8 mouse cellular contexts compared by ENCODE assay signal in the genomic region with DNA sequence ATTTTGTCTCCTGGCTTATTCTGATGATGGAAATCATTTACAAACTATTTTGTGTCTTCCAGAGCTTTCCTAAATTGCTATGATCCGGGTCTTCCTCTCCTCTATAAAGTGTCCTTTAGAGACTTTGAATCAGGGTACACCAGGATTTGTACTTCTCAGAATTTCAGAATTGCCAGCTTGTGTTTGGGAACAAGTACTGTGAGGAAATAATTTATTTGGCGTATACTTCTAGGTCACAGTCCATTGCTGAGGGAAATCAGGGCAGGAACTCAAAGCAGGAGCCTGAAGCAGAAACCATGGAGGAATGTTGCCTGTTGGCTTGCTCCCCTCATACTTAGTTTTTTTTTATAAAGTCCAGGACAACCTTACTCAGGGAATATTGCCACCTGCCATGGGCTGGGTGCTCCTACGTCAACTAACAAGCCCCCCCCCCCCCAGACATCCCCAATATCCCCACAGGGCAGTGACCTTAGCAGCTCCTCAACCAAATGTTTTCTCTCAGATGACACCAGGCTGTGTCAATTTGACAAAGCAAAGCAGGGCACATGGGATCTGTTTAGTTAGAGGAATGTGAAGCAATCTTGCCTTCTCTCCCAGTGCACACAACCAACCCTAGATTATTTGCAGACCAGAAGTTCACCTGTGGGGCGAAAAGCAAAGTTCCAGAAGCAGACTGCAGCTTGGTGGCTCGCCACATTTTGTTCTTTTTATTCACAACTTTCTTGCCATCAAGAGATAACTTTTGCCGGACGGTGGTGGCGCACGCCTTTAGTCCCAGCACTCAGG. TPM values are rescaled to one million over a fixed set of nuclear protein-coding genes. Genes with fewer than 3 reads are reported as not detected.
DNase-seq lines count a peak whose midpoint lies in the region; ATAC-seq and TF ChIP-seq lines count a peak whose summit lies in the region.

No protein-coding gene starts in this region.

- H3K27me3 ChIP-seq in forebrain, embryonic 10.5 days (ENCODE audit: poor library complexity, severe bottlenecking) = no peaks in the 10 kb centered on the region
- no peaks in the 10 kb centered on the region for H3K27me3 ChIP-seq in forebrain, postnatal 0 days (ENCODE audit: insufficient read depth, low read length)
- no peaks in the 10 kb centered on the region for H3K27me3 ChIP-seq in neural tube, embryonic 13.5 days
- no peaks in the 10 kb centered on the region for H3K27me3 ChIP-seq in liver, embryonic 13.5 days

- intact Hi-C loops in left cerebral cortex, postnatal 36 days (cut with DNase I) = no loop called here

- peak overlapping the region; percentile 100; the same call in 1 of the 2 replicates for H3K27ac ChIP-seq in forebrain, embryonic 10.5 days
- no peak overlapping the region for H3K27ac ChIP-seq in forebrain, postnatal 0 days (ENCODE audit: low read depth, low read length)
- H3K27ac ChIP-seq in neural tube, embryonic 13.5 days (replicated peaks) = peak overlapping the region; percentile 99; the same call in 1 of the 2 replicates
- H3K27ac ChIP-seq in liver, embryonic 13.5 days = peak overlapping the region; percentile 92

- H3K36me3 ChIP-seq in forebrain, embryonic 10.5 days (replicated peaks) = peaks cover 13% of the 10 kb centered on the region
- no peaks in the 10 kb centered on the region for H3K36me3 ChIP-seq in forebrain, postnatal 0 days (ENCODE audit: insufficient read depth)
- peaks cover 6% of the 10 kb centered on the region; the same call in 1 of the 2 replicates for H3K36me3 ChIP-seq in neural tube, embryonic 13.5 days
- peaks cover 16% of the 10 kb centered on the region for H3K36me3 ChIP-seq in liver, embryonic 13.5 days

- TF ChIP-seq CTCF in forebrain, postnatal 0 days (IDR thresholded peaks at IDR 0.05; ENCODE audit: low read depth) = no peak

- WGBS in forebrain, embryonic 10.5 days = 87% methylated on average over 9 of the region's 9 CpGs
- whole genome bisulfite sequencing in forebrain, postnatal 0 days = 93% methylated on average over 9 of the region's 9 CpGs
- 93% methylated on average over 9 of the region's 9 CpGs for WGBS in neural tube, embryonic 13.5 days
- 80% methylated on average over 9 of the region's 9 CpGs for WGBS in liver, embryonic 13.5 days (ENCODE audit: insufficient replicate concordance)

- H3K4me2 ChIP-seq in forebrain, postnatal 0 days (ENCODE audit: low read depth) = no peak overlapping the region; the same call in 1 of the 2 replicates
- H3K4me2 ChIP-seq in neural tube, embryonic 13.5 days = peak overlapping the region; percentile 70
- H3K4me2 ChIP-seq in liver, embryonic 13.5 days = peak overlapping the region; percentile 91

- no peak overlapping the region for H3K9ac ChIP-seq in forebrain, postnatal 0 days
- H3K9ac ChIP-seq in neural tube, embryonic 13.5 days = 0 out of 2 replicates have a peak overlapping the region, but pooled peaks have one; percentile 98
- H3K9ac ChIP-seq in liver, embryonic 13.5 days = peak overlapping the region; percentile 100; the same call in 1 of the 2 replicates

- no peaks in the 10 kb centered on the region for H3K9me3 ChIP-seq in forebrain, embryonic 10.5 days
- no peaks in the 10 kb centered on the region for H3K9me3 ChIP-seq in forebrain, postnatal 0 days (ENCODE audit: low read length)
- no peaks in the 10 kb centered on the region for H3K9me3 ChIP-seq in neural tube, embryonic 13.5 days
- no peaks in the 10 kb centered on the region for H3K9me3 ChIP-seq in liver, embryonic 13.5 days (replicated peaks)

- peaks cover 27% of the 10 kb centered on the region for H3K4me1 ChIP-seq in forebrain, embryonic 10.5 days
- peaks cover 8% of the 10 kb centered on the region for H3K4me1 ChIP-seq in forebrain, postnatal 0 days (ENCODE audit: insufficient read depth)
- H3K4me1 ChIP-seq in neural tube, embryonic 13.5 days (replicated peaks) = peaks cover 30% of the 10 kb centered on the region
- H3K4me1 ChIP-seq in liver, embryonic 13.5 days (replicated peaks) = peaks cover 28% of the 10 kb centered on the region

- H3K4me3 ChIP-seq in forebrain, embryonic 10.5 days = peak overlapping the region; percentile 93
- no peak overlapping the region for H3K4me3 ChIP-seq in forebrain, postnatal 0 days (ENCODE audit: low read depth, low read length)
- peak overlapping the region; percentile 100; the same call in 1 of the 2 replicates for H3K4me3 ChIP-seq in neural tube, embryonic 13.5 days
- 0 out of 2 replicates have a peak overlapping the region, but pooled peaks have one; percentile 100 for H3K4me3 ChIP-seq in liver, embryonic 13.5 days (replicated peaks)

- no peak for DNase-seq in forebrain, embryonic 10.5 days (ENCODE audit: extremely low spot score, low spot score)
- no peak for DNase-seq in forebrain, postnatal 0 days
- DNase-seq in neural tube, embryonic 10.5 days (ENCODE audit: extremely low spot score, low spot score) = no peak
- no peak for DNase-seq in liver, embryonic 13.5 days
- no peak for DNase-seq in adrenal gland, postnatal 14 days
- no peak for DNase-seq in left cerebral cortex, postnatal 36 days (ENCODE audit: low spot score in 2 of 2)
- DNase-seq in right cerebral cortex, postnatal 14 days = no peak

- ATAC-seq in forebrain, postnatal 0 days = no peak
- no peak for ATAC-seq in neural tube, embryonic 13.5 days (ENCODE audit: low read depth)
- ATAC-seq in liver, embryonic 13.5 days (ENCODE audit: low read depth) = no peak

RNA-seq across cellular contexts. Expression of gene Ppp4r3a, which starts 1.6 kb away (rescaled TPM):
- 51.0 and 52.2 TPM in 2 replicates for polyA plus RNA-seq in forebrain, embryonic 10.5 days (2016; fragmentation: Nextera tagmentation; extraction: Ambion mirVana)
- 36.5 and 49.1 TPM in 2 replicates for total RNA-seq in forebrain, postnatal 0 days (2014; rRNA removed)
- polyA plus RNA-seq in forebrain, postnatal 0 days (2015; fragmentation: Nextera tagmentation; extraction: Ambion mirVana) = 13.1 and 14.9 TPM in 2 replicates
- 31.6 and 32.4 TPM in 2 replicates for polyA plus RNA-seq in neural tube, embryonic 13.5 days (2015; fragmentation: Nextera tagmentation; extraction: Ambion mirVana)
- 19.1 and 25.9 TPM in 2 replicates for polyA plus RNA-seq in liver, embryonic 13.5 days (2015; fragmentation: Nextera tagmentation; extraction: Ambion mirVana)
- total RNA-seq in adrenal gland, postnatal 14 days (2021) = 62.4 and 62.7 TPM in 2 replicates
- 10 to 100 TPM; 35.6 to 46.1 TPM for total RNA-seq in left cerebral cortex, postnatal 36 days (2021)

RNA-seq across cellular contexts. Expression of gene Ccdc88c, which starts 56.2 kb away (rescaled TPM):
- polyA plus RNA-seq in forebrain, embryonic 10.5 days (2016; fragmentation: Nextera tagmentation; extraction: Ambion mirVana) = 19.8 and 22.6 TPM in 2 replicates
- total RNA-seq in forebrain, postnatal 0 days (2014; rRNA removed) = 31.3 and 31.5 TPM in 2 replicates
- 12.4 and 14.6 TPM in 2 replicates for polyA plus RNA-seq in forebrain, postnatal 0 days (2015; fragmentation: Nextera tagmentation; extraction: Ambion mirVana)
- 11.0 and 11.8 TPM in 2 replicates for polyA plus RNA-seq in neural tube, embryonic 13.5 days (2015; fragmentation: Nextera tagmentation; extraction: Ambion mirVana)
- 5.4 and 5.8 TPM in 2 replicates for polyA plus RNA-seq in liver, embryonic 13.5 days (2015; fragmentation: Nextera tagmentation; extraction: Ambion mirVana)
- 7.9 and 17.4 TPM in 2 replicates for total RNA-seq in adrenal gland, postnatal 14 days (2021)
- total RNA-seq in left cerebral cortex, postnatal 36 days (2021) = 10 to 100 TPM; 16.7 to 28.8 TPM
